Mouse (Mus musculus): ENCODE measurements around the gene Klf16. TPM values are rescaled to one million over a fixed set of nuclear protein-coding genes. Genes with fewer than 3 reads are reported as not detected.

Gene Klf16
- polyA plus RNA-seq, 1 experiment = 31.0 TPM

- peak within 1 kb of the TSS; percentile 70 for H3K4me3 ChIP-seq (ENCODE audit: control insufficient read depth, insufficient read depth, low read length)
- TF ChIP-seq POLR2A (IDR thresholded peaks at IDR 0.05; ENCODE audit: control insufficient read depth, extremely low read depth, insufficient read depth, low read length, poor library complexity) (no peak), CTCF (IDR thresholded peaks at IDR 0.05; ENCODE audit: borderline replicate concordance, control insufficient read depth, extremely low read depth, insufficient read depth, low read length, poor library complexity) (no peak)
- H3K27ac ChIP-seq (ENCODE audit: control insufficient read depth, insufficient read depth, low read length) = peak within 1 kb of the TSS; percentile 89
- H3K27me3 ChIP-seq (ENCODE audit: control insufficient read depth, insufficient read depth, low read length) = no peaks in the 10 kb centered on the region
- H3K36me3 ChIP-seq (ENCODE audit: control insufficient read depth, insufficient read depth, low read length) = no peaks in the 10 kb centered on the region
- under 1% methylated on average over 54 of the region's 54 CpGs for WGBS
- H3K4me1 ChIP-seq (replicated peaks; ENCODE audit: control insufficient read depth, insufficient read depth, low read length) = peaks cover 47% of the 10 kb centered on the region
- peak; percentile 95 for DNase-seq
Measured at GRCm38 (mm10) chr10:80602698-80603325, 25.7 kb upstream of the Klf16 start, which contains the start of the genes Scamp4 and Adat3. Scamp4 (plus strand) TSS chr10:80602872. Adat3 (plus strand) TSS chr10:80602880.

- Histone ChIP-seq H3K27me3 (ENCODE audit: control insufficient read depth, insufficient read depth, low read length) (no peaks in the 10 kb centered on the region), H3K36me3 (ENCODE audit: control insufficient read depth, insufficient read depth, low read length) (no peaks in the 10 kb centered on the region), H3K4me1 (replicated peaks; ENCODE audit: control insufficient read depth, insufficient read depth, low read length) (no peaks in the 10 kb centered on the region), H3K4me3 (ENCODE audit: control insufficient read depth, insufficient read depth, low read length) (no peak overlapping the region), H3K27ac (ENCODE audit: control insufficient read depth, insufficient read depth, low read length) (no peak overlapping the region)
- 86% methylated on average over 4 of the region's 4 CpGs for WGBS
- no peak for TF ChIP-seq CTCF (IDR thresholded peaks at IDR 0.05; ENCODE audit: borderline replicate concordance, control insufficient read depth, extremely low read depth, insufficient read depth, low read length, poor library complexity)
- no peak for TF ChIP-seq POLR2A (IDR thresholded peaks at IDR 0.05; ENCODE audit: control insufficient read depth, extremely low read depth, insufficient read depth, low read length, poor library complexity)
- DNase-seq = no peak
Measured at GRCm38 (mm10) chr10:80596318-80596717, 19.2 kb upstream of the Klf16 start.

- Histone ChIP-seq H3K27me3 (ENCODE audit: control insufficient read depth, insufficient read depth, low read length) (no peaks in the 10 kb centered on the region), H3K4me1 (replicated peaks; ENCODE audit: control insufficient read depth, insufficient read depth, low read length) (peaks cover 33% of the 10 kb centered on the region), H3K36me3 (ENCODE audit: control insufficient read depth, insufficient read depth, low read length) (no peaks in the 10 kb centered on the region), H3K4me3 (ENCODE audit: control insufficient read depth, insufficient read depth, low read length) (peak within 1 kb of the TSS; percentile 61), H3K27ac (ENCODE audit: control insufficient read depth, insufficient read depth, low read length) (peak within 1 kb of the TSS; percentile 49)
- peak; percentile 94 for DNase-seq
- WGBS = 1% methylated on average over 73 of the region's 73 CpGs
- TF ChIP-seq POLR2A (IDR thresholded peaks at IDR 0.05; ENCODE audit: control insufficient read depth, extremely low read depth, insufficient read depth, low read length, poor library complexity) (peak; percentile 93), CTCF (IDR thresholded peaks at IDR 0.05; ENCODE audit: borderline replicate concordance, control insufficient read depth, extremely low read depth, insufficient read depth, low read length, poor library complexity) (no peak)
Measured at GRCm38 (mm10) chr10:80589879-80590854, 13.0 kb upstream of the Klf16 start, which contains the start of gene Abhd17a. Abhd17a (minus strand) TSS chr10:80590341.

GRCm38 (mm10) chr10:80589127-80589878, 12.2 kb upstream of the Klf16 start:
- TF ChIP-seq CTCF (IDR thresholded peaks at IDR 0.05; ENCODE audit: borderline replicate concordance, control insufficient read depth, extremely low read depth, insufficient read depth, low read length, poor library complexity) (no peak), POLR2A (IDR thresholded peaks at IDR 0.05; ENCODE audit: control insufficient read depth, extremely low read depth, insufficient read depth, low read length, poor library complexity) (no peak)
- Histone ChIP-seq H3K27me3 (ENCODE audit: control insufficient read depth, insufficient read depth, low read length) (no peaks in the 10 kb centered on the region), H3K4me3 (ENCODE audit: control insufficient read depth, insufficient read depth, low read length) (peak overlapping the region; percentile 61), H3K36me3 (ENCODE audit: control insufficient read depth, insufficient read depth, low read length) (no peaks in the 10 kb centered on the region), H3K27ac (ENCODE audit: control insufficient read depth, insufficient read depth, low read length) (peak overlapping the region; percentile 49), H3K4me1 (replicated peaks; ENCODE audit: control insufficient read depth, insufficient read depth, low read length) (peaks cover 41% of the 10 kb centered on the region)
- peak; percentile 46 for DNase-seq
- 3% methylated on average over 12 of the region's 12 CpGs for WGBS

GRCm38 (mm10) chr10:80587305-80587657, 10.2 kb upstream of the Klf16 start:
- Histone ChIP-seq H3K4me3 (ENCODE audit: control insufficient read depth, insufficient read depth, low read length) (no peak overlapping the region), H3K4me1 (replicated peaks; ENCODE audit: control insufficient read depth, insufficient read depth, low read length) (peaks cover 42% of the 10 kb centered on the region), H3K36me3 (ENCODE audit: control insufficient read depth, insufficient read depth, low read length) (no peaks in the 10 kb centered on the region), H3K27me3 (ENCODE audit: control insufficient read depth, insufficient read depth, low read length) (no peaks in the 10 kb centered on the region), H3K27ac (ENCODE audit: control insufficient read depth, insufficient read depth, low read length) (no peak overlapping the region)
- WGBS = 49% methylated on average over 4 of the region's 4 CpGs
- no peak for DNase-seq
- no peak for TF ChIP-seq CTCF (IDR thresholded peaks at IDR 0.05; ENCODE audit: borderline replicate concordance, control insufficient read depth, extremely low read depth, insufficient read depth, low read length, poor library complexity)

Data from thymus, adult 2 months (tissue).